Mouse (Mus musculus) lung, adult 2 months (tissue): ENCODE measurements around the gene Lsamp.

ENCODE experiments used
- CTCF ChIP-seq: fragments of 200-500 bp; IDR thresholded peaks from 2 replicates; pipeline ENCODE4 v1.5.1; 2011; ENCODE audit warnings: mild to moderate bottlenecking, low read length, control low read depth; ENCODE audit not compliant: insufficient read depth
- POLR2A ChIP-seq: fragments of 200-500 bp; IDR thresholded peaks from 2 replicates; pipeline ENCODE4 v1.6.1; 2011; ENCODE audit warnings: low read depth, mild to moderate bottlenecking, control low read depth, low read length, borderline replicate concordance; ENCODE audit errors: extremely low read depth

DNA sequence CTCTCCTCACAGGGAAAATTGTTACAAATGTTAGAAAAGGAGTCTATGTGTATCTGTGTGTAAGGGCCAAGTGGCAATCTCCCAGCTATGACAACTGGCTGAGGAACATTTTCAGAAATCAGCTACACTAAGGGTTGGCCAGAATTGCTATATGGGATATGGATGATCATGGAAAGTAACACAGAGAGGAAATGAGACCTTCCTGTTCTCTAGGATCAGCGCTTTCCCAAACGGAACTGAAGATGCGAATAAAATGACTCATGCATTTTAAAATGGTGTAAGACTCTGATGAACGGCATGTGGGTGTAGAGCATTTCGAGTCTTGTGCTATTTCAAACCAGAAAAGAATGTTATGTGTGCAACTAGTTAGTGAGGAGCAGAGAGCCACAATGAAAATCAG, 462.4 kb downstream of the Lsamp start:
- TF ChIP-seq CTCF: no peak
- TF ChIP-seq POLR2A: no peak
